Mouse (Mus musculus) cerebellum, adult 2 months (tissue): ENCODE measurements around the gene Dohh.

Source experiments
- CTCF ChIP-seq: fragments of 200-500 bp; IDR thresholded peaks from 2 replicates; pipeline ENCODE4 v1.5.1; 2011; ENCODE audit warnings: low read depth, mild to moderate bottlenecking, control low read depth, low read length, moderate library complexity, borderline replicate concordance; ENCODE audit not compliant: insufficient read depth
- POLR2A ChIP-seq: fragments of 200-500 bp; IDR thresholded peaks from 2 replicates; pipeline ENCODE4 v1.6.1; 2011; ENCODE audit warnings: low read length, control low read depth, borderline replicate concordance; ENCODE audit not compliant: insufficient read depth

DNA sequence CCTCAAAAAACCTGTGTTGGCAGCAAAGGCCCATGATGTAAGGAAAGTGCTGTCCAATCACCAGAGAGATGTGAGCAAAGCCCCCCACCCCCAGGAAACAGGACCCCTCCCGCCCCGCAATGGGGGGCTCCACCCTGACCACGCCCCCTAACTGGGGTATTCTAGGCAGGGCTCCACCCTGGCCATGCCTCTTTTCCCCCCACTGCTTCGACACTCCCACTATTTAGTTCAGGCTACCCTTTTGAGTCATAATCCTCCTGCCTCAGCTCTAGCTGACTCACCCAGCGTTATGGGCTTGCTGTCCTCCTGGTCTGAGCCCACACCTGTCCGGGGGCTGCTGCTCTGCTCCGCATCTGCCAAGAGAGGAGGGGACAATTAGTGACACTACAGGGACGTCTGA is 25.1 kb downstream of the Dohh start:
- TF ChIP-seq POLR2A (no peak), CTCF (no peak)
